Mouse (Mus musculus): Measurements from ENCODE around the gene Hist1h2bc. TPM values are rescaled to one million over a fixed set of nuclear protein-coding genes. Genes with fewer than 3 reads are reported as not detected.

Gene Hist1h2bc
- polyA plus RNA-seq (2017; shearing (Covaris generic)): 12.6 TPM

DNA sequence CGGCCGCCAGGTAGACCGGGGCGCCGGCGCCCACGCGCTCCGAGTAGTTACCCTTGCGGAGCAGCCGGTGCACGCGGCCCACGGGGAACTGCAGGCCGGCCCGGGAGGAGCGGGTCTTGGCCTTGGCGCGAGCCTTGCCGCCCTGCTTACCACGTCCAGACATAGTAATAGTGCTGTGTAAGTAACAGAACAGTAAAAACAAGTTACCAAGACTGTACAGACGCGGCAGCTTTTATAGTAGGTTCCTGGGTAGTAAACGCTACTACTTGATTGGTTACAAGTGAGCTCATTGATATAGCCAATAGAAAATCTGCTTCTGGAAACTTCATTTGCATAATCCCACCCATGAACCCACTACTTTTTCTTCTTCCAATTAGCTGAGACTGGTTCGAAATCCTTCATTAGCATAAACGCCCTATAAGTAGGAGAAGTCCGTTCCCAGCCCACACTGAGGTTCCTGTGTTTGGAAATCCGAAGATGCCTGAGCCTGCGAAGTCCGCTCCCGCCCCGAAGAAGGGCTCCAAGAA is at the start of gene Hist1h2bc, which contains the start of gene Hist1h2ac:
TSS of gene Hist1h2bc (plus strand) at position 445 of the 527 bp plus-strand sequence.
TSS of gene Hist1h2ac (minus strand) at position 194 of the 527 bp plus-strand sequence.

DNA sequence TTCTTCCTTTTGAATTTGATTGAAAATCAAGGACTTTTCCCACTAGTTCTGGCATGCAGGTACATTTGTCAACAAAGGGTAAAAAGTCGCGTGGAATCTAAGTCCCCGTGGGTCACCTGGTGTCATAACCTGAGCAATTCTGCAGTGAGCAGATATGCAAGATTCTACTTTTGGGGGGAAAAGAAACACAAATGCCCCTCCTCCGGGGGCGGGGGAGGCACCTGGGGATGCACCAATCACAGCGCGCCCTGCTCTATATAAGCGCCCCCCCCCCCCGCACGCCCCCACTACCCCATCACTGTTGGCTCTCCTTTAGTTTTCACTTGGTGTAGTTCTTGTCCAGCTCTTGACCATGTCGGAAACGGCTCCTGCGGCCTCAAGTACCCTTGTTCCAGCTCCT is 11.5 kb downstream of the Hist1h2bc start, which contains the start of gene Hist1h1t:
TSS of gene Hist1h1t (plus strand) at position 301 of the 400 bp plus-strand sequence.

DNA sequence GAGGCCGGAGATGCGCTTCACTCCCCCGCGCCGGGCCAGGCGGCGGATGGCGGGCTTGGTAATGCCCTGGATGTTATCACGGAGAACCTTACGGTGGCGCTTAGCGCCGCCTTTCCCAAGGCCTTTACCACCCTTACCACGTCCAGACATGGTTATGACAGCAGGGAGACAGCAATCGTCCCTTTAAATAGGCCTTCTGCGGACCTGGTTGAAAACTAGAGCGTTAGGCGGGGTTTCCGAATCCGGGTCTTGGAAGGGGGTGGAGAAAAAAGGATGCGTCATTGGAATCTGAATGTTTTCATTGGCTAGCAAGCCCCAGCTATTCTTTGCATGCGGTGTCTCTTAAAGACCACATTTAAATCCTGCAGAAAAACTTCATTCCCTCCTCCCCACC is 14.3 kb downstream of the Hist1h2bc start, which contains the start of gene Hist1h4c:
TSS of gene Hist1h4c (minus strand) at position 155 of the 394 bp plus-strand sequence.

DNA sequence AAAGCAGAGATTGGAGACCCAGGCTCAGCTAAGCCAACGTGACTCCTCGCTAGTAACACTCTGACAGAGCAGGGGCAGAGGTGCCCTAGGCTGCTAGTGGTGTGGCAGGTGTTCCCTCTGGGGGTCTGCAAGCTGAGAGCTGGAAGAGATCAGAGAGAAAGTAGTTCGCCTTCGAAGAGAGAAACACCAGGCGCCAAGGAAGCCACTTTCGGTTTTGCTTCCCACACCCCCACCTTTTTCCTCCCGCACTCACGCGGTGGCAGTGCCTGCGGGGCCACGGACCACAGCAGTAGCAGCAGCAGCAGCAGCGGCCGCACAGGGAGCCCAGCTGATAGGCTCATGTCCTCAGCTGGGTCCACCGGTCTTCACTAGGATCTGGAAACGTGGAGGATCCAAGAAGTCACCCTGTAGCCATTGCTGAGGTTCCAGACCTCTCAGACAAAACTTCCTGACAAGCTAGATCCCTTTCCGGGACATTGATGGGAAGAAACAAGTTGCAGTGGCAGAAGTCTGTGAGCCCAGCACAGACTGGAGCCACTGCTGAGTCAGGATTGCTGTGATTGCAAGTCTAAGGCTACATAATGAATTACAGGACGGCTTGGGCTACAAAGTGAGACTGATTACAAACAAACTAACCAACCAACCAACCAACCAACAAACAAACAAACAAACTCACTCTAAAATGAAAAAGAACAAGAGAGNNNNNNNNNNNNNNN is 26.5 kb downstream of the Hist1h2bc start, which contains the start of gene Hfe:
TSS of gene Hfe (minus strand) at position 481 of the 716 bp plus-strand sequence.

DNA sequence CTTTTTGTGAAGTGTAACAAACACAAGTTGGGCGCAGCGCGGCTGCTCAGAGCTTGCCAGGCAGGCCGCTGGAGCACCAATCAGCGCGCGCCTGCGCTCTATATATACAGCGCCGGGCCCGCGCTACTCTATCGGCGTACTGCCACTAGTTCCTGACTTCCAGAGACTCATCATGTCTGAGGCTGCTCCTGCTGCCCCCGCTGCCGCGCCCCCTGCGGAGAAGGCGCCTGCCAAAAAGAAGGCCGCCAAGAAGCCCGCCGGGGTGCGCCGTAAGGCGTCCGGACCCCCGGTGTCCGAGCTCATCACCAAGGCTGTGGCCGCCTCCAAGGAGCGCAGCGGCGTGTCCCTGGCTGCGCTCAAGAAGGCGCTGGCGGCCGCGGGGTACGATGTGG is 54.7 kb downstream of the Hist1h2bc start, which contains the start of gene Hist1h1c:
TSS of gene Hist1h1c (plus strand) at position 132 of the 392 bp plus-strand sequence.

Other genes with a start within 250 kb of the Hist1h2bc start
- 0.33 TPM for gene Btn1a1, start 218.3 kb upstream of the Hist1h2bc start, polyA plus RNA-seq (2017; shearing (Covaris generic))
- gene Btn2a2, start 195.3 kb upstream of the Hist1h2bc start, polyA plus RNA-seq (2017; shearing (Covaris generic)): not detected
- gene Hist1h4h, start 153.1 kb upstream of the Hist1h2bc start, polyA plus RNA-seq (2017; shearing (Covaris generic)): 1.2 TPM
- gene Hist1h2af, start 150.3 kb upstream of the Hist1h2bc start, polyA plus RNA-seq (2017; shearing (Covaris generic)): not detected
- gene Hist1h3g, start 148.8 kb upstream of the Hist1h2bc start, polyA plus RNA-seq (2017; shearing (Covaris generic)): not detected
- gene Hist1h2bh, start 140.8 kb upstream of the Hist1h2bc start, polyA plus RNA-seq (2017; shearing (Covaris generic)): 0.85 TPM
- 0.99 TPM for gene Hist1h3f, start 140.1 kb upstream of the Hist1h2bc start, polyA plus RNA-seq (2017; shearing (Covaris generic))
- gene Hist1h4f, start 132.6 kb upstream of the Hist1h2bc start, polyA plus RNA-seq (2017; shearing (Covaris generic)): not detected
- 0.15 TPM for gene Hist1h1d, start 130.9 kb upstream of the Hist1h2bc start, polyA plus RNA-seq (2017; shearing (Covaris generic))
- 0.98 TPM for gene Hist1h3e, start 121.8 kb upstream of the Hist1h2bc start, polyA plus RNA-seq (2017; shearing (Covaris generic))
- gene Hist1h2ae, start 113.0 kb upstream of the Hist1h2bc start, polyA plus RNA-seq (2017; shearing (Covaris generic)): 1.8 TPM
- not detected for gene Hist1h2bg, start 112.8 kb upstream of the Hist1h2bc start, polyA plus RNA-seq (2017; shearing (Covaris generic))
- gene Hist1h2bf, start 110.0 kb upstream of the Hist1h2bc start, polyA plus RNA-seq (2017; shearing (Covaris generic)): not detected
- not detected for gene Hist1h2ad, start 109.8 kb upstream of the Hist1h2bc start, polyA plus RNA-seq (2017; shearing (Covaris generic))
- gene Hist1h3d, start 108.4 kb upstream of the Hist1h2bc start, polyA plus RNA-seq (2017; shearing (Covaris generic)): not detected
- gene Hist1h4d, start 102.6 kb upstream of the Hist1h2bc start, polyA plus RNA-seq (2017; shearing (Covaris generic)): 15.2 TPM
- gene Hist1h2be, start 63.1 kb upstream of the Hist1h2bc start, polyA plus RNA-seq (2017; shearing (Covaris generic)): 0.89 TPM
- 4.5 TPM for gene Hist1h1e, start 61.6 kb upstream of the Hist1h2bc start, polyA plus RNA-seq (2017; shearing (Covaris generic))
- not detected for gene Hist1h2ac, start 251 bp upstream of the Hist1h2bc start, polyA plus RNA-seq (2017; shearing (Covaris generic))
- not detected for gene Hist1h1t, start 11.6 kb downstream of the Hist1h2bc start, polyA plus RNA-seq (2017; shearing (Covaris generic))
- gene Hist1h4c, start 14.3 kb downstream of the Hist1h2bc start, polyA plus RNA-seq (2017; shearing (Covaris generic)): 3.6 TPM
- gene Hfe, start 26.7 kb downstream of the Hist1h2bc start, polyA plus RNA-seq (2017; shearing (Covaris generic)): not detected
- gene Hist1h1c, start 54.6 kb downstream of the Hist1h2bc start, polyA plus RNA-seq (2017; shearing (Covaris generic)): 38.7 TPM
- gene Hist1h3c, start 61.4 kb downstream of the Hist1h2bc start, polyA plus RNA-seq (2017; shearing (Covaris generic)): not detected
- not detected for gene Hist1h2bb, start 62.5 kb downstream of the Hist1h2bc start, polyA plus RNA-seq (2017; shearing (Covaris generic))
- not detected for gene Hist1h2ab, start 66.9 kb downstream of the Hist1h2bc start, polyA plus RNA-seq (2017; shearing (Covaris generic))
- gene Hist1h3b, start 68.1 kb downstream of the Hist1h2bc start, polyA plus RNA-seq (2017; shearing (Covaris generic)): not detected
- gene Hist1h4b, start 72.8 kb downstream of the Hist1h2bc start, polyA plus RNA-seq (2017; shearing (Covaris generic)): 6.7 TPM
- gene Hist1h4a, start 77.0 kb downstream of the Hist1h2bc start, polyA plus RNA-seq (2017; shearing (Covaris generic)): 1.1 TPM
- 3.4 TPM for gene Hist1h3a, start 78.2 kb downstream of the Hist1h2bc start, polyA plus RNA-seq (2017; shearing (Covaris generic))
- not detected for gene Hist1h1a, start 79.5 kb downstream of the Hist1h2bc start, polyA plus RNA-seq (2017; shearing (Covaris generic))
- gene Trim38, start 85.7 kb downstream of the Hist1h2bc start, polyA plus RNA-seq (2017; shearing (Covaris generic)): not detected
- not detected for gene Slc17a2, start 122.8 kb downstream of the Hist1h2bc start, polyA plus RNA-seq (2017; shearing (Covaris generic))
- gene Slc17a3, start 155.2 kb downstream of the Hist1h2bc start, polyA plus RNA-seq (2017; shearing (Covaris generic)): not detected
- gene Slc17a1, start 183.6 kb downstream of the Hist1h2bc start, polyA plus RNA-seq (2017; shearing (Covaris generic)): 0.73 TPM
- 0.15 TPM for gene Slc17a4, start 230.8 kb downstream of the Hist1h2bc start, polyA plus RNA-seq (2017; shearing (Covaris generic))
- gene Hist1h2ba, start 250.0 kb downstream of the Hist1h2bc start, polyA plus RNA-seq (2017; shearing (Covaris generic)): not detected